Mouse (Mus musculus) lung, embryonic 16.5 days (tissue): ENCODE measurements at regions not wholly inside any gene's neighbourhood (a gene's known extent, or its start where the extent isn't known, plus 50 kb on each side); places are given as distances from the start of the nearest gene placed in this dataset.

Experiments
- ATAC-seq: fragments of 200-750 bp; cut with Nextera tagmentation; 2 replicates; pipeline ENCODE4 v1.8.0; 2017; ENCODE audit warnings: low read depth, mild to moderate bottlenecking, moderate library complexity
- H3K27ac ChIP-seq: fragments of 300-500 bp; sonication (generic); 2 replicates; pipeline ENCODE4 v1.5.1; 2014; ENCODE audit warnings: mild to moderate bottlenecking, control low read depth, low read length
- H3K27me3 ChIP-seq: fragments of 300-500 bp; sonication (generic); 2 replicates; pipeline ENCODE4 v1.6.1; 2014; ENCODE audit warnings: low read depth, low read length, mixed read lengths; ENCODE audit not compliant: control insufficient read depth, insufficient read depth
- H3K36me3 ChIP-seq: fragments of 300-500 bp; sonication (generic); 2 replicates; pipeline ENCODE4 v1.6.1; 2014; ENCODE audit warnings: low read length; ENCODE audit not compliant: control insufficient read depth, insufficient read depth
- H3K4me1 ChIP-seq: fragments of 300-500 bp; sonication (generic); replicated peaks from 2 replicates; pipeline ENCODE4 v1.6.1; 2014; ENCODE audit warnings: low read length, mixed read lengths; ENCODE audit not compliant: control insufficient read depth, insufficient read depth
- H3K4me2 ChIP-seq: fragments of 300-500 bp; sonication (generic); 2 replicates; pipeline ENCODE4 v1.6.1; 2014; ENCODE audit warnings: low read depth, low read length, control low read depth
- H3K4me3 ChIP-seq: fragments of 300-500 bp; sonication (generic); 2 replicates; pipeline ENCODE4 v1.5.1; 2014; ENCODE audit warnings: mild to moderate bottlenecking, low read length, control low read depth
- H3K9ac ChIP-seq: fragments of 300-500 bp; sonication (generic); 2 replicates; pipeline ENCODE4 v1.6.1; 2014; ENCODE audit warnings: low read length, control low read depth
- H3K9me3 ChIP-seq: fragments of 300-500 bp; sonication (generic); 2 replicates; pipeline ENCODE4 v1.6.1; 2016; ENCODE audit warnings: low read length; ENCODE audit not compliant: control insufficient read depth
- WGBS: fragments of 180-500 bp; shearing (Covaris S2); extraction: QIAGEN DNeasy Blood & Tissue Kit; methylation state at CpG from one replicate; pipeline ENCODE4 v1.1.7; 2014; 5-methylcytosine and 5-hydroxymethylcytosine counted together

- no peak for ATAC-seq
- Histone ChIP-seq H3K4me2 (no peak overlapping the region), H3K27ac (no peak overlapping the region), H3K9ac (no peak overlapping the region), H3K4me1 (no peaks in the 10 kb centered on the region), H3K27me3 (no peaks in the 10 kb centered on the region), H3K36me3 (no peaks in the 10 kb centered on the region), H3K4me3 (no peak overlapping the region), H3K9me3 (no peaks in the 10 kb centered on the region)
- WGBS: 84% methylated on average over 3 of the region's 3 CpGs
Observed at GRCm38 (mm10) chr1:23462411-23462810, 64.8 kb upstream of the Ogfrl1 start.

GRCm38 (mm10) chr1:23464081-23464480, 66.5 kb upstream of the Ogfrl1 start:
- Histone ChIP-seq H3K9me3 (no peaks in the 10 kb centered on the region), H3K4me1 (no peaks in the 10 kb centered on the region), H3K27me3 (no peaks in the 10 kb centered on the region), H3K27ac (no peak overlapping the region), H3K4me2 (no peak overlapping the region), H3K36me3 (no peaks in the 10 kb centered on the region), H3K9ac (no peak overlapping the region), H3K4me3 (no peak overlapping the region)
- ATAC-seq: no peak
- 68% methylated on average over 3 of the region's 3 CpGs for WGBS

GRCm38 (mm10) chr1:23466340-23466739, 68.8 kb upstream of the Ogfrl1 start:
- 63% methylated on average over 7 of the region's 7 CpGs for WGBS

GRCm38 (mm10) chr1:23467405-23467804, 69.8 kb upstream of the Ogfrl1 start:
- Histone ChIP-seq H3K4me1 (no peaks in the 10 kb centered on the region), H3K9me3 (no peaks in the 10 kb centered on the region), H3K27me3 (no peaks in the 10 kb centered on the region), H3K4me3 (no peak overlapping the region), H3K27ac (no peak overlapping the region), H3K36me3 (no peaks in the 10 kb centered on the region), H3K9ac (no peak overlapping the region), H3K4me2 (no peak overlapping the region)
- no peak for ATAC-seq
- 83% methylated on average over 2 of the region's 2 CpGs for WGBS

More at GRCm38 (mm10) chr1:23466340-23466739, 68.8 kb upstream of the Ogfrl1 start:
- H3K9ac ChIP-seq: no peak overlapping the region
- H3K36me3 ChIP-seq: no peaks in the 10 kb centered on the region
- no peaks in the 10 kb centered on the region for H3K4me1 ChIP-seq
- no peaks in the 10 kb centered on the region for H3K9me3 ChIP-seq
- no peaks in the 10 kb centered on the region for H3K27me3 ChIP-seq
- no peak overlapping the region for H3K4me3 ChIP-seq
- H3K27ac ChIP-seq: no peak overlapping the region
- ATAC-seq: no peak
- H3K4me2 ChIP-seq: no peak overlapping the region

- Histone ChIP-seq H3K9ac (no peak overlapping the region), H3K4me1 (0 out of 2 replicates have a peak, but pooled peaks cover 3% of the 10 kb centered on the region), H3K9me3 (no peaks in the 10 kb centered on the region), H3K4me3 (no peak overlapping the region), H3K27me3 (no peaks in the 10 kb centered on the region), H3K27ac (no peak overlapping the region), H3K4me2 (no peak overlapping the region), H3K36me3 (no peaks in the 10 kb centered on the region)
- ATAC-seq: peak; percentile 47; the same call in 1 of the 2 replicates
- 36% methylated on average over 5 of the region's 5 CpGs for WGBS
Observed at GRCm38 (mm10) chr1:23480776-23481320, 83.3 kb upstream of the Ogfrl1 start.

GRCm38 (mm10) chr1:23484566-23484965, 87.0 kb upstream of the Ogfrl1 start:
- H3K9me3 ChIP-seq: no peaks in the 10 kb centered on the region
- no peak overlapping the region for H3K4me2 ChIP-seq
- H3K27me3 ChIP-seq: no peaks in the 10 kb centered on the region
- H3K36me3 ChIP-seq: no peaks in the 10 kb centered on the region
- H3K4me1 ChIP-seq: 0 out of 2 replicates have a peak, but pooled peaks cover 3% of the 10 kb centered on the region
- no peak overlapping the region for H3K9ac ChIP-seq
- H3K27ac ChIP-seq: no peak overlapping the region
- ATAC-seq: no peak
- 15% methylated on average over 1 of the region's 1 CpGs for WGBS
- no peak overlapping the region for H3K4me3 ChIP-seq

- Histone ChIP-seq H3K9ac (no peak overlapping the region), H3K4me1 (0 out of 2 replicates have a peak, but pooled peaks cover 3% of the 10 kb centered on the region), H3K27ac (no peak overlapping the region), H3K36me3 (no peaks in the 10 kb centered on the region), H3K27me3 (no peaks in the 10 kb centered on the region), H3K9me3 (no peaks in the 10 kb centered on the region), H3K4me3 (no peak overlapping the region), H3K4me2 (no peak overlapping the region)
- WGBS: 83% methylated on average over 3 of the region's 3 CpGs
- ATAC-seq: no peak
Observed at GRCm38 (mm10) chr1:23485150-23485775, 87.7 kb upstream of the Ogfrl1 start.

- Histone ChIP-seq H3K4me1 (no peaks in the 10 kb centered on the region), H3K4me3 (no peak overlapping the region), H3K9me3 (no peaks in the 10 kb centered on the region), H3K4me2 (no peak overlapping the region), H3K36me3 (no peaks in the 10 kb centered on the region), H3K27ac (no peak overlapping the region), H3K27me3 (no peaks in the 10 kb centered on the region), H3K9ac (no peak overlapping the region)
- no peak for ATAC-seq
Observed at GRCm38 (mm10) chr1:23487031-23487430, 89.5 kb upstream of the Ogfrl1 start.

- H3K9ac ChIP-seq: no peak overlapping the region
- WGBS: 61% methylated on average over 10 of the region's 10 CpGs
- no peak overlapping the region for H3K4me3 ChIP-seq
- no peak overlapping the region for H3K27ac ChIP-seq
- H3K27me3 ChIP-seq: no peaks in the 10 kb centered on the region
- no peak overlapping the region for H3K4me2 ChIP-seq
- H3K36me3 ChIP-seq: no peaks in the 10 kb centered on the region
- H3K4me1 ChIP-seq: no peaks in the 10 kb centered on the region
- no peaks in the 10 kb centered on the region; the same call in 1 of the 2 replicates for H3K9me3 ChIP-seq
- no peak for ATAC-seq
Observed at GRCm38 (mm10) chr1:23490640-23491039, 93.1 kb upstream of the Ogfrl1 start.
